Mouse (Mus musculus) retina, embryonic 14.5 days (tissue): ENCODE data around the gene Rasgrf1.

Experiments used
- DNase-seq: peaks from one replicate; pipeline ENCODE4 v3.0.0-alpha.2; 2015; ENCODE audit warnings: low spot score

The Rasgrf1 gene

DNA sequence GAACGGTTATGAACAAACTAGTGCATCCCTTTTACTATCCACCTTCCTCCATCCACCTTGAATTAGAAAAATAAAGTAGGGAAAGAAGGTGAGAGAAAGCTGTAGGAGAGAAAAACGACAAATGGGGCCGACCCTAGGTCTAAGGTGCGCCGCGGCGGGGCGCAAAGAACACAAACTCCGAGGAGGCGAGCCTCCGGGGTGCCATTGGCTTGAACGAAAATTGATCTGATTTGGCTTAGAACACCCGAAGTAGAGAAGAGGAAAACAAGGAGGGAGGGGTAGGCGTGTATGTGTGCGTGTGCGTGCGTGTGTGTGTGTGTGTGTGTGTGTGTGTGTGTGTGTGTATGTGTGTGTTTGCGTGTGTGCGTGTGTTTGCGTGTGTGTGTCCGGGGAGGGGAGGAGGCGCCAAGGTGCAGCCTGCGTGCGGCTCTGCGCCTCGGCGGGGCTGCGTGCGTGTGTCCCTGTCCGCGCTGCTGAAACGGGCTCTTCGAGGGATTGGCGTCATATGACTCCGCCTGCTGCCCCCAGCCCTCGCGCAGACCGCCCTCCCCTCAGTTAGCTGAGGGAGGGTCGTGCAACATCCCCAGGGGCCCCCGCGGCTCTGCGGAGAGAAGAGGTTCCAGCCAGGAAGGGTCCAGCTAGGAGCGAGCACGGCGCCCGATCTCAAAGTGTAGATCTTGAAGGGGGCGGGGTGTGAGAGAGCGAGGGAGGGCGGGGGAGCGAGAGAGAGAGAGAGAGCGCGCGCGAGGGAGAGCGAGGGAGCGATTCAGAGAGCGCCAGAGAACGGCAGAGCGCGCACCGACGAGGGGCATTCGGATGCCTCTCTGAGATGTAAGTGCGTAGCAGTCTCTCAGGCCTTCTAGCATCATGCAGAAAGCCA lies at the start of gene Rasgrf1:
Rasgrf1 (plus strand) TSS at position 778 of the 880 bp plus-strand sequence.
- DNase-seq = peak; percentile 74

DNA sequence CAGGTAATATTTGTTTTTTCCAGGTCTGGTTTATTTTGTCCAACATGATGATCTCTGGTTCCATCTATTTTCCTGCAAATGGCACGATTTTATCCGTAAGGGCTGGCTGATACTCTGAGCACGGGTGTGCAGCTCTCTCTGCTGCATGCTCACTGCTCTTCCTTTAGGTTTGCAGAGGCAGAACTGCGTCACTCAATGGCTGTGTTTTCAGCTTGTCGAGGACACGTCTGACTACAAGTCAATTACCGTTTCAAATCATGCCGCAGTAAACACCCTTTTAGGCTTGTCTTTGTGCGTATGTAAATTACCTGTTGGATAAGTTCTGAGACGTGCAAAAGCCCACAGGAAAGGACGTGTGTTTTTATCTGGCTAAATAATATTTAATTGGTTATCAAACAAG lies 49.6 kb upstream of the Rasgrf1 start:
- DNase-seq = no peak

DNA sequence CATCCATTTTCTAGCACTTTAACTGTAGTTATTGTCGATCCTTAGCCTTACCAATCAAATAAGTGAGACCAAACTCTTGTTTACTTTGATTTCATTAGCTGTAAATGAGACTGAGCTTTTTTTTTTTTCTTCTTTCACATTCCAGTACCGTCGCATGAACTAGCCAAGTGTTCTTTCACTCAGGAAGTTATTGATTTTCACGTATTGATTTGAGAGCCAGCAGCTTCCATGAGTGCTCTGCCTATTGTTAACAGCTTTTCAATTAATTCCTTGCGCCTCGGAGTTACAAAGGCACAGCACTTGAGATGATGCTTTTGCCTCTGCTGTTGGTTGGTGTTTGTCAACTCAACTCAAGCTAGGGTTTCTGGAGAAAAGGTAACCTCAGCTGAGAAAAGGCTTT lies 49.1 kb upstream of the Rasgrf1 start:
- no peak for DNase-seq

DNA sequence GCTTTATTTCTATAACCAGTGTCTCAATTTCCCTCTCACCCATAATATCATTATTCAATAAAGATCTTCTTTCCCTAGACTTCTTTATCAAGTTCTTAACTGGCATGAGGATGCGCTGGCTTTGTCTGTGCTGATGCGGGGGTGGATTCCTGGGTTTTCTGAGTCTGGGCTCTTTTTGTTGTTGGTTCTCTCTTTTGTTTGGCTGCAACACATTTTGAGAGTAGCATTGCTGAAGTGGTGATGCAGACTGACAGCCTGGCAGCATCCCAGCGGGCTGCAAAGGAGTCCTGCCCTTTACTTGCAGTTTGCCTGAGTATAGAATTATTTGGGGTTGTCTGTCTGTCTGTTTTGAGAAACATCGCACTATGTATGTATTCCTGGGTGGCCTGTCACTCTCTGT lies 42.6 kb upstream of the Rasgrf1 start:
- no peak for DNase-seq

DNA sequence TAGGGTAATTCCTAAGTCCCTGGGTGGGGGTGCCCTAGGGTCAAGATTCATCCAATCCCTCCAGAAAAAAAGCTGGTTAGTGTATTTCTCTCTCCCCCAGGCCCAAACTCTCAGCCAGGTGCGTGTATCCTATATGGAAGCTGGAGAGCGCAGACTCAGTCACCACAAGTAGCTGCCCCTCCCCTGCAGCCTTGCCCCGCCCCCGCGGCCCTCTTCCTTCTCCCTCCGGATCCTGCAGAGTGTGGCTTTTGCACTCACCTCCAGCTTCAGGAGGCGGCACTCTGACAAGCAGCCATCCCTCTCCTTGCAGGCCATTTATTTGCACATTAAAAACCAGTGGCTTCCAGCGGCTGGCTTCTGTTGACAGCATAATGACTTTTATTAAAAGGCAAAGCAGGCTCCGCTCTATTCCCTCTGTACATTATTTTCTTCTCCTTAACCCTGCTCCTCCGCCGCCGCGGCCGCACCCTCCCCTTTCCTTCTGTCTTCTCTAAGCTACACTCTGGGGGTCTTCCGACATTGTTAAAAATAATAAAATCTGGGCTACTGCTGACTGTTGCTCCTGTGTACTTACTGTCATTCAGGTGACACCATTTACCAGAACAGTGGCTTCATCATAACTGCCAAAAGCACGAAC lies 41.5 kb upstream of the Rasgrf1 start:
- no peak for DNase-seq

DNA sequence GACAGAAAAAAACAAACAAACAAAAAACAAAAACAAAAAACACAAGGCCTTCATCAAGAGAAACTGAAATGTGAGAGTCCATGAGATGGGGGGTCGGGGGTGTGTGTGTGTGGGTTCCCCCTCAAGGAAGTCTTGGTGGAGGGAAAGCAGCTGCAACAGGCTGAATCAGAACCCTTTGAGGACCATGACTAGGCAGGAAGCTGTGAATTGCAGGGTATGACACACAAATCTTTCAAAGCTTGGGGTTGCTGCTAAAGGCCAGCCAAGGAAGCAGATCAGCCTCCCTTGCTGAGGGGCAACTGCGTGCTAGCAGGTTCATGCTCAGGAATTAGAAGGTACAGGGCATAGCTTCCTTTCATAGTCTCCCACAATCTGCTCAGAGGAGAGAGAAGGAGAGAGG lies 40.1 kb upstream of the Rasgrf1 start:
- no peak for DNase-seq

DNA sequence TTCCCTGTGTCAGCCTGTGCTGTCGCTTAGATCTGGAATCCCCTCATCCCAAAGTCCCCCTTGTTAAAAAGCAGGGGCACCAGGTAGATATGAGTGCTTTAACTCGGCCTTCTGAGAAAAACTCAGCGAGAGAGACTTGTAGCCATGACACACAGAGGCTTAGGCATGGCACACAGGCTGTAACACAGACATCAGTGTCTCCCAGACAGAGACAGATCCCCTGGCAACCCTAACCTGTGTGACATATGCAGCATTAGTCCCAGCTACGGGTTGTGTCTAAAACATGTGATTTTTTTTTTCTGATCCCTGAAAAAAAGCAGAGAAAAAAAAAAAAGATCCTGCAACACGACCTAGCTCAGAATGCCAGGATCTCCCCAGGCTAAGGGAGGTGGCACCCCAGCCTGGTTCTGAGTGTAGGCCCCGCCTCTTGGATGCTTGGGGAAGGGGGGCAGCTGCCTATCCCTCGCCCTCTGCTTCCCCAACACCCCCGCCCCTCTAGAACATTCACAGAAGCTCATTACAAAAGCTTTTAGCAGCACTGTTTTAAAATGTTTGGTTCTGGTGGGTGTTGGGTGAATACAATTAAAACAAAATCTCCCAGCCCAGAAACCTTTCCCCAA lies 39.1 kb upstream of the Rasgrf1 start:
- DNase-seq = no peak

DNA sequence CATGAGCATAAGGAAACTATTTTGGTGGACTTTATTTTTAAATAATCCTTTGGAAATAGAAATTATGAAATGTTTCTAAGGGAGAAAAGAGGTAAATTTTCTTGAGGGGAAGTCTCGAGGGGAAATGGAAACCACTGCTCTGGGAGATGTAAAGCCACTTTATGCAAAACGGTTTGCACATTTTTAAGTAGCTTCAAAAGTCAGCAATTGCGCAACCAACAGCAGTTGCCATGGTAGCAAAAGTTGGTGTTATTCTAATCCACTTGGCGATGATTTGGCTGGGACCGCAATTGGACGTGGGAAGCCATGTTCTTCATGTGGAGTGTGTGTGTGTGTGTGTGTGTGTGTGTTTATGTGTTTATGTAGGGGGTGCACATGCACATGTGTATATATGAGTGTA lies 37.6 kb upstream of the Rasgrf1 start:
- no peak for DNase-seq

DNA sequence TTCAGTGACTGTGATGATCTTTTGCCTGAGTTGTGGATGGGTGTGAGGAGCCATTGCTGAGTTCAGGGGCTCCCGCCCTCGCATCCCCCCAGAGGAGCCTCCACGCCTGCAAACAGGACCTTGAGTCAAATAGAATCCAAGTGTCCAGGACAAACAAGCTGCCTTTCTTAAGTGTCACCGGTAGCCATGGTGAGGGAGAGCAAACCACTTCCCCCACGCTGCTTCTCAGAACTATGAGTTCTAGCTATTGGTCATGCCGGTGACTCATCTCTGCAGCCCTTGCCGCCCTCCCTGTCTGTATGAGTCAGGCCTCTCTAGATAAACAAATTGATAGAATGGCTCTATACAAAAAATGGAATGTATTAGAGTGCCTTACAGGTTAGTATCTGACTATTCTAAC lies 35.3 kb upstream of the Rasgrf1 start:
- no peak for DNase-seq

DNA sequence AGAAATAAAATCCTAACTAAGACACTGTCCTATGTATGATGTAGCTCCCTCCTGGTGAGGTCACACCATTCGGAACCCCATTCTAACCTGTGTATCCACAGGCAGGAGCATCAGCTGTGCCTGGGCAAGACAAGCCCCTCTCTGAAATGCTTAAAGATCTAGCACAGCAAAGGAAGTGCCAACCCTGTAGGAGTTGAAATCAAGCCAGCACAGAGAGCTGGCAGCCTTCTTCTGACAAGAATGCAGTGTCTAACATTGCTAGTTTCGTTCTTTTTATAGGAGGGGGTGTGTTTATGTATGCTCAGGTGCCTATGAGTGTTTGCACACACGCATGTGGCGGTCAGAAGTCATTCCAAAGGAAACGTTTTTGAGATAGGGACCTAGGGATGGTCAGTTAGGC lies 34.2 kb upstream of the Rasgrf1 start:
- no peak for DNase-seq

DNA sequence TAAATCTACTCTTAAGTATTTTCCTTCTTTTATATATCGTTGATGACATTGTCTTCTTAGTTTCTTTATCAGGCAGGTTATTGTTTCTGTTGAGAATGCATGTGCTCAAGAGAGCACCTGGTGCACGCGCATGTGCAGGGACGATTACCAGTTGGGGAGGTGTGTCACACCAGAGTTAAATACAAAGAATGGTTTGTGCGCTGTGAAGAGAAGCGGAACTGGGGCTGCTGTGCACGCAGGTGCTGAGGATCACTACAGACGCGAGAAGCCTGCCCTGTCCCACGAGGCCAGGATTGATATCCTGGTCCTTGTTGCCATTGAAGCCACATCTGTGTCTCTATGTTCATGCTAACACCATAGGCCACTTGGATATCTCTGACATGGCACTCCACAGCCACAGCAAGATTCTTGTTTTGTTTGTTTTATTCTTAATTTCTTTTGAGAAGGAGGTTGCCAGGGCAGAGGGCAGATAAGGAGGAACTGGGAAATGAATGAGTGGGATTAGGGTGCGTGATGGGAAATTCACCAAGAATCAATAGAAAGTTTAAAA lies 31.2 kb upstream of the Rasgrf1 start:
- DNase-seq = no peak

DNA sequence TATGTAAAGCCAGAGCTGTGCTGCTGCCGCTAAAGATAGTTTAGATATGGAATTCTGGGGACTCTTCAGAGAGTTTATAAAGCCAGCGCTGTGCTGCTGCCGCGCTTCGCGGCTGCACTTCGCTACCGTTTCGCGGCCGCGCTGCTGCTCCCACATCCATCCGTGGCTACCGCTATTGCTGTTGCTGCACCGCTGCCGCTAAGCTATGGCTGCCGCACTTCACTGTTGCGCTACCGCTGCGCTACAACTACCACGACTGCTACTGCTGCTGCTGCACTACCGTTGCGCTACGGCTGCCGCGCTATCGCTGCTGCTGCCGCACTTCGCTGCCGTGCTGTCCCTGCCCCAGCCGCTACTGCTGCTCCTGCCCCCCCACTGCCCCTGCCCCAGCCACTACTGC lies 30.1 kb upstream of the Rasgrf1 start:
- peak; percentile 59 for DNase-seq

DNA sequence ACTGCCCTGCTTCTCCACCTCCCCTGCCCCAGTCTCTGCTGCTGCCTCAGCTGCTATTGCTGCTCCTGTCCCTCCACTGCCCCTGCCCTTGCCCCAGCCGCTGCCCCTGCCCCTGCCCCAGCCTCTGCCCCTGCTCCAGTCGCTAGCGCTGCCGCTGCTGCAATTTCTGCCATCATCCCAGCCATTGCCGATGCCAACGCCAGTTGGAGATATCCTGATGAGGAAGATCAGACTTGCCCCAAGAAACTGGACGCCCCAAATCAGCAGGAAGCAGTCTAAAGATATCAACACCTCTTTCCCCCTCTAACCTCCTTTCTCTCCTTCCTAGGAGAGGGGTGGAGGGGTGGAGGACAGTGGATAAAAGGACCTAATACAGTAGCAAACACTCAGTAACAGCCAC lies 28.2 kb upstream of the Rasgrf1 start:
- DNase-seq = no peak

DNA sequence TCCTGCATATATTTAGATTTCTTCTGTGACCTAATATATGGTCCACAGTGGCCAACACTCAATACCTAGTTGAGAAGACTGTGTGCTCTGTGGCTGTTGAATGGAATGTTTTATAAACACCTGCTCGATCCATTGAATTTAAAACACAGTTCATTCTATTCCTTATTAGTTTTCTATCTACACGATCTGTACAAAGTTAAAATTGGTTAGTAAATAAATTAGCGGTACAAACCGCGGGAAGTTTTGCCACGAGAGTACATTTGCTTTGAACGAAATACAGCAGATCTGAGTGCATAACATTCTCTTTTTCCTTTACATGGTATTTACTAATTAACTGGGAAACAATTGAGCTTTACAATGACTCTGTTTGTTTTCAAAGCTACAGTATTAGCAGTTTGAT lies 27.1 kb upstream of the Rasgrf1 start:
- DNase-seq = peak; percentile 43

DNA sequence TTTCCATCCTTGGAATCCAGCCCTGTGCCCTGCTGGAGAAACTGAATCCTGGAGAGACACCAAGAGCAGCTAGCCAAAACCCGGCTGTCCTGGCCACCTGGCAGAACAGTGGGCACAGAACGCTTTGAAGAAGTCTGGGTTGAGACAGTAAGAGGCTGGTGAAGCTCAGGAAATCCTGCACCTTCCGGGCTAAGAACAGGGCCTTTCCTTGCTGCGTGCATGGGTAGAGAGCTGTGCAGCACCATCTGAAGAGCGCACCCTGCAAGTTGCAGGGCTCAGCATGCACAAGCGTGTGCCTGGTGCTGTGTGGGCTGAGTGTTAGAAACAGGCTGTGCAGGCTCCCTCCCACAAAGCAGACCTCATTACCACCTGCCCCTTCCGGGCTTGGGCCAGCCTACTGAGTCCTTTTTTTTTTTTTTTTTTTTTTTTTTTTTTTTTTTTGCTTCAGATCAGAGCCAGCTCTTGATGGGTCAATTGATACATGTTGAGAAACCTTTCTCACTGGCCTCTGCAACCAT lies 23.9 kb upstream of the Rasgrf1 start:
- no peak for DNase-seq

DNA sequence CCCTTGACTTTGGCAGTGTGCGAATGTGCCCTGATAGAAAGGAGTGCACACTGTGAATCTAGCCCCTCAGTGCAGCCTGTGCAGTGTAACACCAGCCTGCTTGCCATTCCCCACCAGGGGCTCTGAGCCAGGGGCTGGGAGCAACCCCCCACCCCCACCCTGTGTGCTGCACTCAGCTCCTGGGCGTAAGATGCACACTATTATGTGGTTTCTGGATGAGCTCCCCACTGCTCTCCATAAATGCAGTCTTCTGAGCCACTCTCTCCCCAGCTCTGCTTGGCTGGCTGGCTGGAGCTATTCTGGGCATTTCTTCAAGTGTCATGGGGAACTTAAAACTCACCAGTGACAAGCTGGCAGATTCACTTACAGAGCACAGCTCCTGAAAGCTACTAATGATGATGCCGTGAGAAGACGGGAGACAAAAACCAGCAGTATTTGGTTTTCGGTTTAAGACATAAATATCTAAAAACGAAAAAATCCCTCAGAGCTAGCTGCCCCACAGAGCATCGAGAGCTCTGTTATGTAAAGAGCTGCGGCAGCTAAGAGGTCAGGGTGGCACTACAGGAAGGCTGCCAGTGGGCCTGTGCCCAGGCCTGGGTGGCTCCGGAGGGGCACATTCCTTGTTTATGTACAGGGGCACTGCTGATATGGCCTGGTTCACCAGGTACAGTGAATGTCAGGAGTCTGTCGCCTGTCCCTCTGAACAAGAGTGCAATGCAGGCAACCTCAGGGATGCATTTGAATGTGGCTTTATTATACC lies 18.0 kb upstream of the Rasgrf1 start:
- DNase-seq = no peak

DNA sequence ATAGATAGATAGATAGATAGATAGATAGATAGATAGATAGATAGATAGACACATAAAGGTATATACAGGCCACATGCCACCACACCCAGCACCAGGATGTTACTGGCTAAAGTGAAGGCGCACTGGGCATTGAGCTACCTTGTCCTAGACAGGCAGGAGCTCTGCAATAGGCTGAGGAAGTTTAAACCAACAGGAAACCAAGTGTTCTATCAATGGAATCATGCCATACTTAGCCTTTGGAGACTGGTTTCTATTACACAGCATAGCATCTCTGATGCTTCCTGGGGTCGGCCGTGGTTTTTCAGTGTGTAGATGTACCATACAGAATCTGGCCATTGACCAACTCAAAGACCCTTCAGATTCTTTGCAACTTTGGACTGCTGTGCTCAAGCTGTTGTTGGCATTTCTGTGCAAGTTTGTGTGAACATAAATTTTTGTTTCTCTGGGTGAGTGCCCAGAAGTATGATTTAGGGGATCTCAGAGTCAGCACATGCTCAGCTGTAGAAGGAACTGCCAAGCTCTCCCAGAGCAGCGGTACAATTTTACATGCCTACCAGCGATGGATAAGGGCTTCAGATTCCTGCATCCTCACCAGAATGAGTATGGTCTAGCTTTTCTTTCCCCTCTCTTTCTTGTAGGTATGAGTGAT lies 17.0 kb upstream of the Rasgrf1 start:
- no peak for DNase-seq

DNA sequence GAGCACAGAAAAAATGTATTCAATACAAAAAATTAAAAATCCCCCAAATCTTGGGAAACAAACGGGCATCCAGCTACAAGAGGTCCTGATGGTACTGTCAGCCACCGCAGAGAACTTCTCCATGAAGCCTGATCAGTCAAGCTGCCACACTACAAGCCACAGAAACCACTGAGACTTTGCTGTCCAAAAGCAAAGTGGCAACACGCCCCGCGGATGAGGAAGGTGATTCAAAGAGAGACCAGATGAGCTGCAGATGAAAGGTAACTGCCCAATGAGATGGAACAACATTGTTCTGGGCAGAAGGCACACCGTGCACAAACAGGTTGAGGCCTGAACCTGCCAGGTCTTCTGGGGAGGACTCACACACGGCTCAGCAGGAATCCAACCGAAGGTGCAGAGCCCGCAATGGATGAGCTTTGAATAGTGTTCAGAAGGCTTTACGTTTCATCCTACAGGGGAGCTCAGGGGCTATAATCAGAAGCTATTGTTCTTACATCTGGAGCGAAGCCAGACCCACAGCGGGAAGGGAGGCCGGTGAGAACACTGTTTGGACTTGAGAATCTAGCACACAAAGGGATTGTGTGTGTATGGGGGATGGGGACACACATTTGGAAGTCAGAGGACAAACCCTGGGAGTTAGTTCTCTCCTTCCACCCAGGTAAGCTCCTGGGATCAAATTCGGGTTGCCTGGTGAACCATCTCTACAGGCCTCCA lies 9.4 kb upstream of the Rasgrf1 start:
- DNase-seq = no peak

DNA sequence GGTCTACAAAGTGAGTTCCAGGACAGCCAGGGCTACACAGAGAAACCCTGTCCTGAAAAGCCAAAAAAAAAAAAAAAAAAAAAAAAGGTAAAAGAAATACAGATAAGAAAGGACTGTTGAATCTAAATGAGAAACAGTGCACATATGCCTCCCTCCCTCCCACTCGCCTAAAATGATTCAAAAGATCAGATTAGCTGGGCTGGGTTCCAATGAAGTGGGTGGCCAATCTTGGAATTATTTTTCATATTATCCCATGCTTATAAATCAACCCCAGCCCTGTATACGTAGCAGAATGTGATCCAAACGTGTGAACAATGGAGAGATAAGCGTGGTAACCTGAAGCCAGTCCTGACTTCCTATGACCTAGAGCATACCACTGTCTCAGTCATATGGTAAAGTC lies 8.5 kb upstream of the Rasgrf1 start:
- DNase-seq = no peak

DNA sequence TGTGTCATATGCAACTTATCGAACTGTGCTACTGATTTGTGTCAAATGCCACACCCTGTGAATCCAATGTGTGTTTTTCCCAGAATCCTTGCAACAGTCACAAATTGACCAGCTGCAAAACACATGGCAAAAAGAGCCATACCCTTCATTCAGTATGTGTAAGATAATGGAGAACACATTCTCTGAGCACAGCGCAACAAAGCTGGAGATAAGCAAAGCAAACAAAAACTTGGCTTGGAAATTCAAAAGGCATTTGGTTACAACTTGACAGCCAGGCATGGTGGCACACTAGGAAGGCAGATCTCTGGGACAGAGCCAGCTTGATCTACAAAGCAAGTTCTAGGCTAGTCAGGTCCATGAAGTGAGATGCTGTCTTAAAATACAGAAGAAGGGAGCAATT lies 6.9 kb upstream of the Rasgrf1 start:
- no peak for DNase-seq

DNA sequence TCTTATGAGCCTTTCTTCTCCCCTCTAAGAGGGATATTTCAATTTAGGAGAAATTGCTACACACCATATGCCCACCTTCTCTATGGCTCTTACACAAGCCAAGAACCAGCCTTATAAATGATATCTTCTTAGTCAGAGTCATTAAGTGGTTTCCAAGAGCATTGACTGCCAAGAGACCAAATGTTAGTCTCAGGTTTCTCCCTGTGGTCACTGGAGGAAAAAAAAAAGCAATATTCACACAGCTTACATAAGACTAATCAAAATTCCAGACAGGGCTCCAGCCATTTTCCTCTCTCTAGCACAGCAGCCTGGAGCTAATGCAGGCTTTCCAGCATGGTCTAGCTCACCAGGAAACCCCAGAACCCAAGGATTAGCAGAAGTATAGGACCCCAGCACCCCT lies 3.1 kb upstream of the Rasgrf1 start:
- DNase-seq = no peak
